Mouse (Mus musculus) CH12.LX (cell line): Measurements from ENCODE around the gene Lrrc73. TPM values are rescaled to one million over a fixed set of nuclear protein-coding genes. Genes with fewer than 3 reads are reported as not detected.

ENCODE experiments used
- DNase-seq: peaks from one replicate; pipeline ENCODE4 v3.0.0-alpha.2; 2013; ENCODE audit errors: extremely low read depth
- H3K27ac ChIP-seq: 2 replicates; pipeline ENCODE4 v1.5.1; 2012; ENCODE audit warnings: low read depth, mild to moderate bottlenecking, control low read depth, moderate library complexity; ENCODE audit not compliant: insufficient read depth
- H3K27me3 ChIP-seq: replicated peaks from 2 replicates; pipeline ENCODE3; 2012; ENCODE audit warnings: inconsistent platforms
- H3K36me3 ChIP-seq, 2 experiments: replicated peaks in 1 of 2; 2 replicates each; pipeline versions ENCODE3 to v1.6.1; 2012; ENCODE audit warnings: inconsistent platforms in 1 of 2, low read length in 1 of 2, mild to moderate bottlenecking in 1 of 2, mixed read lengths in 1 of 2, moderate library complexity in 1 of 2; ENCODE audit not compliant: control insufficient read depth in 1 of 2, insufficient read depth in 1 of 2
- H3K4me1 ChIP-seq, 2 experiments: 2 replicates each; pipeline ENCODE4 v1.6.1; 2012; ENCODE audit warnings: inconsistent platforms in 1 of 2, moderate library complexity in 1 of 2; ENCODE audit not compliant: insufficient read depth in 2 of 2, control insufficient read depth in 1 of 2
- H3K4me2 ChIP-seq: 2 replicates; pipeline ENCODE4 v1.6.1; 2012; ENCODE audit warnings: low read depth, mild to moderate bottlenecking, control low read depth; ENCODE audit not compliant: poor library complexity, insufficient read depth, severe bottlenecking
- H3K4me3 ChIP-seq, 3 experiments: fragments of 150-350 bp in 1 of 3; sonication (generic) in 1 of 3; replicated peaks in 1 of 3; 2 replicates each; pipeline versions ENCODE3 to v1.5.1; 2011 to 2012; ENCODE audit warnings: low read depth in 2 of 3, low read length in 2 of 3, mild to moderate bottlenecking in 2 of 3, moderate library complexity in 2 of 3, control low read depth in 1 of 3, improper control_type of control experiment in 1 of 3, inconsistent platforms in 1 of 3, mixed read lengths in 1 of 3; ENCODE audit not compliant: poor library complexity in 1 of 3
- H3K79me2 ChIP-seq: replicated peaks from 2 replicates; pipeline ENCODE4 v1.6.1; 2012; ENCODE audit warnings: mild to moderate bottlenecking, moderate library complexity; ENCODE audit not compliant: control insufficient read depth, poor library complexity, insufficient read depth, severe bottlenecking; ENCODE audit errors: extremely low read depth
- H3K9ac ChIP-seq: 2 replicates; pipeline ENCODE4 v1.6.1; 2012; ENCODE audit warnings: low read depth, mild to moderate bottlenecking, control low read depth, moderate library complexity; ENCODE audit not compliant: insufficient read depth
- H3K9me3 ChIP-seq: replicated peaks from 2 replicates; pipeline ENCODE3; 2012; ENCODE audit warnings: low read length, inconsistent platforms, mixed read lengths
- BHLHE40 ChIP-seq: IDR thresholded peaks from 2 replicates; pipeline ENCODE4 v1.6.1; 2011; ENCODE audit warnings: mild to moderate bottlenecking, low read depth, low read length, improper control_type of control experiment
- CHD1 ChIP-seq: IDR thresholded peaks from 2 replicates; pipeline ENCODE4 v1.6.1; 2012; ENCODE audit warnings: low read depth, low read length, improper control_type of control experiment, inconsistent platforms
- CHD2 ChIP-seq: IDR thresholded peaks from 2 replicates; pipeline ENCODE4 v1.6.1; 2011; ENCODE audit warnings: low read length, improper control_type of control experiment
- CTCF ChIP-seq, 2 experiments: IDR thresholded peaks in 1 of 2; conservative IDR thresholded peaks in 1 of 2; 2 replicates each; pipeline ENCODE4 v1.5.1; 2011 to 2012; ENCODE audit warnings: low read depth in 2 of 2, low read length in 2 of 2, improper control_type of control experiment in 1 of 2, inconsistent platforms in 1 of 2, mild to moderate bottlenecking in 1 of 2, moderate library complexity in 1 of 2
- E2F4 ChIP-seq: IDR thresholded peaks from 2 replicates; pipeline ENCODE4 v1.6.1; 2011; ENCODE audit warnings: low read depth, low read length, improper control_type of control experiment; ENCODE audit not compliant: insufficient replicate concordance
- ETS1 ChIP-seq: conservative IDR thresholded peaks from 2 replicates; pipeline ENCODE4 v1.6.1; 2012; ENCODE audit warnings: low read depth, mild to moderate bottlenecking, inconsistent platforms, low read length, improper control_type of control experiment, moderate library complexity
- GABPA ChIP-seq: IDR thresholded peaks from 2 replicates; pipeline ENCODE4 v1.6.1; 2012; ENCODE audit warnings: low read depth, low read length, improper control_type of control experiment, inconsistent platforms; ENCODE audit not compliant: insufficient replicate concordance
- HCFC1 ChIP-seq: IDR thresholded peaks from 2 replicates; pipeline ENCODE4 v1.6.1; 2012; ENCODE audit warnings: low read depth, mild to moderate bottlenecking, inconsistent platforms, low read length, improper control_type of control experiment
- IRF4 ChIP-seq: IDR thresholded peaks from 2 replicates; pipeline ENCODE4 v1.6.1; 2014; ENCODE audit warnings: low read depth, mild to moderate bottlenecking, inconsistent platforms, low read length, improper control_type of control experiment
- JUN ChIP-seq: IDR thresholded peaks from 2 replicates; pipeline ENCODE4 v1.6.1; 2011; ENCODE audit warnings: low read depth, mild to moderate bottlenecking, low read length, improper control_type of control experiment, moderate library complexity; ENCODE audit not compliant: insufficient read depth
- JUND ChIP-seq: conservative IDR thresholded peaks from 2 replicates; pipeline ENCODE4 v1.6.1; 2011; ENCODE audit warnings: low read depth, low read length, improper control_type of control experiment
- KAT2A ChIP-seq: IDR thresholded peaks from 2 replicates; pipeline ENCODE4 v1.6.1; 2012; ENCODE audit warnings: low read length, improper control_type of control experiment, inconsistent platforms; ENCODE audit not compliant: insufficient replicate concordance
- MAFK ChIP-seq: IDR thresholded peaks from 2 replicates; pipeline ENCODE4 v1.6.1; 2011; ENCODE audit warnings: low read length, improper control_type of control experiment; ENCODE audit not compliant: insufficient replicate concordance
- MAZ ChIP-seq: IDR thresholded peaks from 2 replicates; pipeline ENCODE4 v1.6.1; 2012; ENCODE audit warnings: low read depth, mild to moderate bottlenecking, inconsistent platforms, low read length, improper control_type of control experiment, moderate library complexity
- MXI1 ChIP-seq: IDR thresholded peaks from 2 replicates; pipeline ENCODE4 v1.6.1; 2011; ENCODE audit warnings: mild to moderate bottlenecking, low read depth, low read length, improper control_type of control experiment
- MYC ChIP-seq: IDR thresholded peaks from 2 replicates; pipeline ENCODE4 v1.6.1; 2011; ENCODE audit warnings: low read depth, mild to moderate bottlenecking, improper control_type of control experiment, low read length
- NELFE ChIP-seq: IDR thresholded peaks from 2 replicates; pipeline ENCODE4 v1.6.1; 2011; ENCODE audit warnings: low read depth, low read length, improper control_type of control experiment
- NRF1 ChIP-seq: IDR thresholded peaks from 2 replicates; pipeline ENCODE4 v1.6.1; 2014; ENCODE audit warnings: low read depth, mild to moderate bottlenecking, inconsistent platforms, low read length, improper control_type of control experiment, moderate library complexity
- PAX5 ChIP-seq: IDR thresholded peaks from 2 replicates; pipeline ENCODE4 v1.6.1; 2012; ENCODE audit warnings: low read length, inconsistent platforms, mixed read lengths
- POLR2A ChIP-seq: IDR thresholded peaks from 2 replicates; pipeline ENCODE4 v1.6.1; 2011; ENCODE audit warnings: low read depth, mild to moderate bottlenecking, improper control_type of control experiment, low read length
- POLR2AphosphoS2 ChIP-seq: IDR thresholded peaks from 2 replicates; pipeline ENCODE4 v1.6.1; 2011; ENCODE audit warnings: low read depth, low read length, improper control_type of control experiment
- RCOR1 ChIP-seq: conservative IDR thresholded peaks from 2 replicates; pipeline ENCODE4 v1.6.1; 2012; ENCODE audit warnings: low read depth, mild to moderate bottlenecking, inconsistent platforms, low read length, improper control_type of control experiment
- SMC3 ChIP-seq: IDR thresholded peaks from 2 replicates; pipeline ENCODE4 v1.6.1; 2011; ENCODE audit warnings: low read depth, low read length, improper control_type of control experiment
- TBP ChIP-seq: conservative IDR thresholded peaks from 2 replicates; pipeline ENCODE4 v1.6.1; 2011; ENCODE audit warnings: low read depth, low read length, improper control_type of control experiment
- TCF12 ChIP-seq: IDR thresholded peaks from 2 replicates; pipeline ENCODE4 v1.6.1; 2014; ENCODE audit warnings: low read depth, mild to moderate bottlenecking, inconsistent platforms, low read length, improper control_type of control experiment
- USF1 ChIP-seq: IDR thresholded peaks from 2 replicates; pipeline ENCODE4 v1.6.1; 2014; ENCODE audit warnings: low read depth, mild to moderate bottlenecking, inconsistent platforms, low read length, improper control_type of control experiment
- USF2 ChIP-seq: conservative IDR thresholded peaks from 2 replicates; pipeline ENCODE4 v1.6.1; 2011; ENCODE audit warnings: low read depth, low read length, improper control_type of control experiment
- ZC3H11A ChIP-seq: IDR thresholded peaks from 2 replicates; pipeline ENCODE4 v1.6.1; 2012; ENCODE audit warnings: low read depth, mild to moderate bottlenecking, inconsistent platforms, low read length, improper control_type of control experiment
- ZKSCAN1 ChIP-seq: IDR thresholded peaks from 2 replicates; pipeline ENCODE4 v1.6.1; 2012; ENCODE audit warnings: low read depth, inconsistent platforms, low read length, improper control_type of control experiment, borderline replicate concordance
- ZMIZ1 ChIP-seq: IDR thresholded peaks from 2 replicates; pipeline ENCODE4 v1.6.1; 2012; ENCODE audit warnings: low read depth, mild to moderate bottlenecking, inconsistent platforms, low read length, improper control_type of control experiment
- ZNF384 ChIP-seq: IDR thresholded peaks from 2 replicates; pipeline ENCODE4 v1.6.1; 2012; ENCODE audit warnings: low read depth, low read length, improper control_type of control experiment, inconsistent platforms
- dilution Hi-C: fragments of 300-500 bp; cut with MboI; formaldehyde crosslinking; loops from 2 replicates; pipeline ENCODE4 v1.14.3; 2020; ENCODE audit warnings: low sequenced_read_pairs; ENCODE audit not compliant: extremely low pct_unique_long_range_greater_than_20kb, extremely low pct_ligation_motif_present
- in situ Hi-C: fragments of 300-500 bp; cut with MboI; formaldehyde crosslinking; loops from 3 replicates; pipeline ENCODE4 v1.14.3; 2019; ENCODE audit warnings: low sequenced_read_pairs, low pct_ligation_motif_present, low pct_unique_long_range_greater_than_20kb, mixed read lengths
- polyA plus RNA-seq: library from polyadenylated mRNA; unstranded; fragments of >175 nt; gene quantifications from 2 replicates; pipeline ENCODE4 v1.2.1, GENCODE M21; 2012; ENCODE audit warnings: low read depth; ENCODE audit not compliant: insufficient read length
- total RNA-seq, 2 experiments: library from RNA; depleted of rRNA; stranded (reverse); fragments of 300-350 nt in 1 of 2; fragments of >200 nt in 1 of 2; gene quantifications; 2 replicates each; pipeline ENCODE4 v1.2.3; 2012 to 2014

The Lrrc73 gene
- total and polyA plus RNA-seq, 3 experiments: 1.8 to 4.0 (median 3.6) TPM

GRCm38 (mm10) chr17:46236067-46236466 is 17.3 kb upstream of the Lrrc73 start:
- Histone ChIP-seq H3K36me3 (peaks cover 84 to 85% of the 10 kb centered on the region in 2 experiments), H3K4me1 (no peaks in the 10 kb centered on the region), H3K9me3 (no peaks in the 10 kb centered on the region), H3K27ac (no peak overlapping the region), H3K27me3 (no peaks in the 10 kb centered on the region), H3K79me2 (peaks cover 3% of the 10 kb centered on the region; the same call in 1 of the 2 replicates), H3K4me3 (no peak overlapping the region), H3K4me2 (no peak overlapping the region), H3K9ac (no peak overlapping the region)
- no peak for DNase-seq
- no peak for TF ChIP-seq GABPA
- TF ChIP-seq TCF12: no peak
- TF ChIP-seq NRF1: no peak
- TF ChIP-seq BHLHE40: no peak
- no peak for TF ChIP-seq USF2
- no peak for TF ChIP-seq IRF4
- TF ChIP-seq NELFE: no peak
- no peak for TF ChIP-seq CHD1
- TF ChIP-seq POLR2AphosphoS2: no peak
- no peak for TF ChIP-seq MYC
- no peak for TF ChIP-seq ETS1
- no peak for TF ChIP-seq KAT2A
- no peak for TF ChIP-seq ZMIZ1
- TF ChIP-seq SMC3: no peak
- TF ChIP-seq TBP: no peak
- no peak for TF ChIP-seq CHD2
- dilution Hi-C loops (no loop called here), in situ Hi-C loops (loop anchor here (5.0 to 25.0 kb wide), 2 partner anchors 34 to 751 kb away; partner anchors contain the start of genes Polh and Xpo5)

- Histone ChIP-seq H3K9ac (no peak overlapping the region), H3K4me3 (no peak overlapping the region), H3K4me1 (no peaks in the 10 kb centered on the region), H3K79me2 (no peaks in the 10 kb centered on the region), H3K27ac (no peak overlapping the region), H3K9me3 (no peaks in the 10 kb centered on the region), H3K4me2 (no peak overlapping the region), H3K27me3 (no peaks in the 10 kb centered on the region), H3K36me3 (peaks cover 85 to 88% of the 10 kb centered on the region in 2 experiments)
- TF ChIP-seq SMC3 (no peak), HCFC1 (no peak), MAZ (no peak), E2F4 (no peak), TBP (no peak), USF1 (no peak), MAFK (no peak), ZC3H11A (no peak), BHLHE40 (no peak), ZKSCAN1 (no peak), JUND (no peak), RCOR1 (no peak), MYC (no peak), JUN (no peak), MXI1 (no peak), POLR2A (no peak), PAX5 (no peak), NELFE (no peak), ZNF384 (no peak), CTCF (conservative IDR thresholded peaks at IDR 0.05 in 1 of 2, IDR thresholded peaks at IDR 0.05 in 1 of 2; ENCODE audit: low read depth in 2 of 2, low read length in 2 of 2) (no peak)
- in situ Hi-C loops: loop anchor here (5.0 to 25.0 kb wide), 2 partner anchors 35 to 750 kb away; partner anchors contain the start of genes Polh and Xpo5
- DNase-seq: no peak
- dilution Hi-C loops: no loop called here
Measured at GRCm38 (mm10) chr17:46237079-46237478, 16.3 kb upstream of the Lrrc73 start.
